Comparison of ENCODE assay signal across 7 mouse cellular contexts in genomic region chr4:120716141-120716571, GRCm38 (mm10). TPM values are rescaled to one million over a fixed set of nuclear protein-coding genes. Genes with fewer than 3 reads are reported as not detected.
DNase-seq lines count a peak whose midpoint lies in the region; ATAC-seq and TF ChIP-seq lines count a peak whose summit lies in the region.

No protein-coding gene starts in this region.

- ATAC-seq in hematopoietic stem cell, adult 5-6 weeks (replicated peaks in 1 of 2; ENCODE audit: insufficient read depth in 1 of 2, low FRiP score in 2 of 2, low TSS enrichment in 1 of 2, low read depth in 1 of 2, poor library complexity in 2 of 2, severe bottlenecking in 2 of 2): peak; percentile 65 to 72
- ATAC-seq in stomach, embryonic 16.5 days (ENCODE audit: insufficient read depth, low FRiP score): peak; percentile 71

- TF ChIP-seq RAD21 in CH12.LX (IDR thresholded peaks at IDR 0.05; ENCODE audit: low read depth, low read length): no peak
- TF ChIP-seq RAD21 in MEL (IDR thresholded peaks at IDR 0.05; ENCODE audit: low read depth, low read length): no peak

- H3K9ac ChIP-seq in CH12.LX (ENCODE audit: insufficient read depth, low read depth) (no peak overlapping the region), MEL (ENCODE audit: control insufficient read depth, low read depth, low read length, poor library complexity, severe bottlenecking) (no peak overlapping the region)
- peak overlapping the region; percentile 56 for H3K9ac ChIP-seq in stomach, embryonic 16.5 days (ENCODE audit: low read length)

- H3K4me3 ChIP-seq in CH12.LX (replicated peaks in 1 of 3; ENCODE audit: low read depth in 2 of 3, low read length in 2 of 3, poor library complexity in 1 of 3) (peak overlapping the region in 1 of 3 experiments; percentile 25), MEL (ENCODE audit: control insufficient read depth in 1 of 2, insufficient read depth in 1 of 2, low read depth in 2 of 2, low read length in 2 of 2) (no peak overlapping the region)
- H3K4me3 ChIP-seq in embryonic facial prominence, embryonic 10.5 days: peak overlapping the region; percentile 60
- peak overlapping the region; percentile 54 for H3K4me3 ChIP-seq in limb, embryonic 10.5 days
- peak overlapping the region; percentile 42 for H3K4me3 ChIP-seq in stomach, embryonic 16.5 days (replicated peaks; ENCODE audit: low read length)

- TF ChIP-seq POLR2A in CH12.LX (IDR thresholded peaks at IDR 0.05; ENCODE audit: low read depth, low read length) (no peak), MEL (IDR thresholded peaks at IDR 0.05; ENCODE audit: control insufficient read depth in 1 of 2, insufficient read depth in 1 of 2, low read depth in 1 of 2, low read length in 2 of 2, poor library complexity in 1 of 2) (no peak)

- dilution Hi-C loops in CH12.LX (cut with MboI; ENCODE audit: extremely low pct_ligation_motif_present, extremely low pct_unique_long_range_greater_than_20kb, low sequenced_read_pairs): no loop called here

- no peak for TF ChIP-seq CTCF in CH12.LX (conservative IDR thresholded peaks at IDR 0.05 in 1 of 2, IDR thresholded peaks at IDR 0.05 in 1 of 2; ENCODE audit: low read depth in 2 of 2, low read length in 2 of 2)
- no peak for TF ChIP-seq CTCF in MEL (IDR thresholded peaks at IDR 0.05 in 2 of 3, conservative IDR thresholded peaks at IDR 0.05 in 1 of 3; ENCODE audit: control insufficient read depth in 1 of 3, insufficient read depth in 1 of 3, low read depth in 2 of 3, low read length in 3 of 3, poor library complexity in 1 of 3, severe bottlenecking in 1 of 3)

- H3K79me2 ChIP-seq in CH12.LX (replicated peaks; ENCODE audit: control insufficient read depth, extremely low read depth, insufficient read depth, poor library complexity, severe bottlenecking) (no peaks in the 10 kb centered on the region), MEL (ENCODE audit: control insufficient read depth, insufficient read depth, low read length, poor library complexity) (no peaks in the 10 kb centered on the region)

- H3K27ac ChIP-seq in CH12.LX (ENCODE audit: insufficient read depth, low read depth) (no peak overlapping the region), MEL (ENCODE audit: control insufficient read depth, low read depth, low read length) (no peak overlapping the region)
- H3K27ac ChIP-seq in embryonic facial prominence, embryonic 10.5 days (replicated peaks): peak overlapping the region; percentile 81
- peak overlapping the region; percentile 82 for H3K27ac ChIP-seq in limb, embryonic 10.5 days
- H3K27ac ChIP-seq in stomach, embryonic 16.5 days (ENCODE audit: low read length): no peak overlapping the region

- H3K9me3 ChIP-seq in CH12.LX (replicated peaks; ENCODE audit: low read length) (no peaks in the 10 kb centered on the region), MEL (replicated peaks; ENCODE audit: insufficient read depth, low read length) (no peaks in the 10 kb centered on the region)
- H3K9me3 ChIP-seq in embryonic facial prominence, embryonic 10.5 days: no peaks in the 10 kb centered on the region
- no peaks in the 10 kb centered on the region for H3K9me3 ChIP-seq in limb, embryonic 10.5 days (replicated peaks)
- H3K9me3 ChIP-seq in stomach, embryonic 16.5 days (replicated peaks; ENCODE audit: control insufficient read depth, low read length): no peaks in the 10 kb centered on the region

- TF ChIP-seq EP300 in CH12.LX (IDR thresholded peaks at IDR 0.05; ENCODE audit: low read length) (no peak), MEL (IDR thresholded peaks at IDR 0.05; ENCODE audit: low read depth in 1 of 2, low read length in 2 of 2) (no peak)

- in situ Hi-C loops in CH12.LX (cut with MboI; ENCODE audit: low pct_ligation_motif_present, low pct_unique_long_range_greater_than_20kb, low sequenced_read_pairs): no loop called here

- H3K36me3 ChIP-seq in CH12.LX (replicated peaks in 1 of 2; ENCODE audit: control insufficient read depth in 1 of 2, insufficient read depth in 1 of 2, low read length in 1 of 2) (no peaks in the 10 kb centered on the region), MEL (ENCODE audit: control insufficient read depth in 1 of 2, insufficient read depth in 2 of 2, low read length in 2 of 2) (no peaks in the 10 kb centered on the region)
- no peaks in the 10 kb centered on the region for H3K36me3 ChIP-seq in embryonic facial prominence, embryonic 10.5 days (replicated peaks)
- no peaks in the 10 kb centered on the region for H3K36me3 ChIP-seq in limb, embryonic 10.5 days
- H3K36me3 ChIP-seq in stomach, embryonic 16.5 days (ENCODE audit: control insufficient read depth, insufficient read depth, low read length): no peaks in the 10 kb centered on the region

- peak; percentile 31 for DNase-seq in CH12.LX (ENCODE audit: extremely low read depth)
- peak; percentile 50 for DNase-seq in MEL (ENCODE audit: low read depth, low spot score)
- peak; percentile 87 for DNase-seq in embryonic facial prominence, embryonic 10.5 days (ENCODE audit: low spot score)
- DNase-seq in limb, embryonic 10.5 days (ENCODE audit: low spot score): peak; percentile 82
- peak; percentile 71 for DNase-seq in mesoderm, embryonic 11.5 days (ENCODE audit: low read depth, low spot score)

- WGBS in embryonic facial prominence, embryonic 10.5 days: under 1% methylated on average over 12 of the region's 12 CpGs
- 1% methylated on average over 12 of the region's 12 CpGs for WGBS in limb, embryonic 10.5 days
- 1% methylated on average over 12 of the region's 12 CpGs for WGBS in stomach, embryonic 16.5 days

- no peak overlapping the region for H3K4me2 ChIP-seq in CH12.LX (ENCODE audit: insufficient read depth, low read depth, poor library complexity, severe bottlenecking)
- H3K4me2 ChIP-seq in stomach, embryonic 16.5 days (ENCODE audit: low read depth, low read length): peak overlapping the region; percentile 78

- H3K4me1 ChIP-seq in CH12.LX (ENCODE audit: control insufficient read depth in 1 of 2, insufficient read depth in 2 of 2) (peaks cover 21 to 37% of the 10 kb centered on the region in 2 experiments), MEL (ENCODE audit: control insufficient read depth in 1 of 2, insufficient read depth in 2 of 2, low read length in 2 of 2) (peaks cover 0 to 3% of the 10 kb centered on the region in 2 experiments; a peak in 1 of 4 replicates)
- peaks cover 33% of the 10 kb centered on the region for H3K4me1 ChIP-seq in embryonic facial prominence, embryonic 10.5 days
- H3K4me1 ChIP-seq in limb, embryonic 10.5 days: peaks cover 35% of the 10 kb centered on the region
- H3K4me1 ChIP-seq in stomach, embryonic 16.5 days (ENCODE audit: control insufficient read depth, insufficient read depth, low read length): peaks cover 9% of the 10 kb centered on the region

- H3K27me3 ChIP-seq in CH12.LX (replicated peaks) (peaks cover 17% of the 10 kb centered on the region), MEL (ENCODE audit: control insufficient read depth in 1 of 2, insufficient read depth in 2 of 2, low read length in 2 of 2) (no peaks in the 10 kb centered on the region; a peak in 3 of 4 replicates)
- H3K27me3 ChIP-seq in embryonic facial prominence, embryonic 10.5 days (replicated peaks; ENCODE audit: low read depth, poor library complexity, severe bottlenecking): peaks cover 52% of the 10 kb centered on the region
- H3K27me3 ChIP-seq in limb, embryonic 10.5 days (ENCODE audit: low read depth, poor library complexity, severe bottlenecking): peaks cover 51% of the 10 kb centered on the region
- H3K27me3 ChIP-seq in stomach, embryonic 16.5 days (ENCODE audit: control insufficient read depth, insufficient read depth, low read length): peaks cover 10% of the 10 kb centered on the region; the same call in 1 of the 2 replicates

TF ChIP-seq in CH12.LX, 34 proteins besides CTCF, POLR2A, EP300 and RAD21:
- TF ChIP-seq BHLHE40 (IDR thresholded peaks at IDR 0.05; ENCODE audit: low read depth, low read length) (no peak), CHD2 (IDR thresholded peaks at IDR 0.05; ENCODE audit: low read length) (peak; percentile 26; the same call in 1 of the 2 replicates)

TF ChIP-seq in MEL, 35 proteins besides CTCF, POLR2A, EP300 and RAD21 (continues in another document):
- TF ChIP-seq ZNF384 (IDR thresholded peaks at IDR 0.05; ENCODE audit: low read depth, low read length) (no peak), MYC (IDR thresholded peaks at IDR 0.05; ENCODE audit: low read depth, low read length) (no peak), E2F4 (IDR thresholded peaks at IDR 0.05; ENCODE audit: borderline replicate concordance, low read depth, low read length) (no peak), GABPA (IDR thresholded peaks at IDR 0.05; ENCODE audit: low read depth, low read length) (no peak), UBTF (IDR thresholded peaks at IDR 0.05; ENCODE audit: borderline replicate concordance, insufficient read depth, low read depth, low read length) (no peak), USF2 (IDR thresholded peaks at IDR 0.05; ENCODE audit: borderline replicate concordance in 1 of 2, insufficient read depth in 1 of 2, low read depth in 1 of 2, low read length in 2 of 2) (no peak), POLR2AphosphoS2 (IDR thresholded peaks at IDR 0.05; ENCODE audit: low read length) (no peak), HCFC1 (IDR thresholded peaks at IDR 0.05; ENCODE audit: low read depth, low read length) (no peak)

RNA-seq across cellular contexts. Expression of gene Kcnq4, which starts 32.3 kb away (rescaled TPM):
- total RNA-seq in CH12.LX (2012; rRNA removed) (0.04 and 0.08 TPM in 2 replicates), CH12.LX (2014; rRNA removed) (not detected in 2 replicates), MEL (2012; rRNA removed) (not detected in 2 replicates)
- polyA plus RNA-seq in CH12.LX (2012; ENCODE audit: insufficient read length, low read depth) (0.10 TPM in 1 of 2 replicates, not detected in the other), MEL (2012; ENCODE audit: insufficient read depth in 1 of 2, insufficient read length in 2 of 2, low read depth in 1 of 2, low replicate concordance in 2 of 2, missing spikeins in 1 of 2) (under 1 TPM in 1 of 2 experiments, not detected in 1; 0.07 TPM)
- polyA plus RNA-seq in embryonic facial prominence, embryonic 10.5 days (2016; fragmentation: Nextera tagmentation; extraction: Ambion mirVana): 4.2 and 5.6 TPM in 2 replicates
- total RNA-seq in hematopoietic stem cell, adult 5-6 weeks (2017): not detected in 2 replicates
- polyA plus RNA-seq in limb, embryonic 10.5 days (2016; fragmentation: Nextera tagmentation; extraction: Ambion mirVana): 3.0 and 6.9 TPM in 2 replicates
- polyA plus RNA-seq in stomach, embryonic 16.5 days (2015; fragmentation: Nextera tagmentation; extraction: Ambion mirVana): 3.3 and 4.1 TPM in 2 replicates

RNA-seq across cellular contexts. Expression of gene Cited4, which starts 49.8 kb away (rescaled TPM):
- total RNA-seq in CH12.LX (2012; rRNA removed) (0.08 and 0.25 TPM in 2 replicates), CH12.LX (2014; rRNA removed) (0.36 and 0.45 TPM in 2 replicates), MEL (2012; rRNA removed) (18.2 and 23.3 TPM in 2 replicates)
- polyA plus RNA-seq in CH12.LX (2012; ENCODE audit: insufficient read length, low read depth) (not detected in 2 replicates), MEL (2012; ENCODE audit: insufficient read depth in 1 of 2, insufficient read length in 2 of 2, low read depth in 1 of 2, low replicate concordance in 2 of 2, missing spikeins in 1 of 2) (10 to 100 TPM in 1 of 2 experiments, not detected in 1; 58.1 TPM)
- polyA plus RNA-seq in embryonic facial prominence, embryonic 10.5 days (2016; fragmentation: Nextera tagmentation; extraction: Ambion mirVana): 9.9 and 10.3 TPM in 2 replicates
- total RNA-seq in hematopoietic stem cell, adult 5-6 weeks (2017): 0.56 and 2.3 TPM in 2 replicates
- polyA plus RNA-seq in limb, embryonic 10.5 days (2016; fragmentation: Nextera tagmentation; extraction: Ambion mirVana): 9.1 and 14.2 TPM in 2 replicates
- 3.0 and 4.0 TPM in 2 replicates for polyA plus RNA-seq in stomach, embryonic 16.5 days (2015; fragmentation: Nextera tagmentation; extraction: Ambion mirVana)

Comparison
In these comparisons a context has a peak if more than half of its experiments do, and no peak if none do; other contexts are left out.
1. DNase-seq: peak in every context shown above with its lines; median percentile 87 in embryonic facial prominence, embryonic 10.5 days; 82 in limb, embryonic 10.5 days; 71 in mesoderm, embryonic 11.5 days; 50 in MEL; 31 in CH12.LX.
2. H3K27ac ChIP-seq: peak in embryonic facial prominence, embryonic 10.5 days (single experiment) and limb, embryonic 10.5 days (single experiment); none in CH12.LX (single experiment), MEL (single experiment) and stomach, embryonic 16.5 days (single experiment).
3. H3K4me3 ChIP-seq: peak in embryonic facial prominence, embryonic 10.5 days (single experiment), limb, embryonic 10.5 days (single experiment) and stomach, embryonic 16.5 days (single experiment); none in MEL (0 of 2).
4. Of the 35 proteins assayed by ChIP-seq in both MEL and CH12.LX: peak only in MEL: none; only in CH12.LX: CHD2; in both: none; in neither: 34.